In genomic region chr1:171478968-171479367, GRCm38 (mm10) we compare ENCODE assay signal across 9 mouse cellular contexts. TPM values are rescaled to one million over a fixed set of nuclear protein-coding genes. Genes with fewer than 3 reads are reported as not detected.
A peak's percentile ranks its signal among the peaks of the same experiment; 100 is the strongest.
DNase-seq lines count a peak whose midpoint lies in the region; ATAC-seq and TF ChIP-seq lines count a peak whose summit lies in the region.
"Had no signal": no experiment of that assay in that cellular context is flagged by ENCODE, and none has a peak within 500 bp of the region (broad histone marks: within the 10 kb centered on the region; RNA-seq: fewer than 3 reads in every experiment).

No protein-coding gene starts in this region.

- TF ChIP-seq CTCF in heart, adult 2 months (IDR thresholded peaks at IDR 0.05), result peak; percentile 96
- peak; percentile 90 for TF ChIP-seq CTCF in intestine, postnatal 0 days (IDR thresholded peaks at IDR 0.05; ENCODE audit: low read depth)

- WGBS in heart, adult 2 months, result 35% methylated on average over 2 of the region's 2 CpGs
- WGBS in heart, embryonic 11.5 days (ENCODE audit: insufficient replicate concordance), result 50% methylated on average over 2 of the region's 2 CpGs
- 31% methylated on average over 2 of the region's 2 CpGs for WGBS in forebrain, embryonic 15.5 days
- WGBS in intestine, postnatal 0 days, result 33% methylated on average over 2 of the region's 2 CpGs
- WGBS in midbrain, embryonic 13.5 days, result 62% methylated on average over 2 of the region's 2 CpGs

- no peaks in the 10 kb centered on the region for H3K27me3 ChIP-seq in heart, adult 2 months (ENCODE audit: control insufficient read depth, insufficient read depth, low read length)
- H3K27me3 ChIP-seq in heart, embryonic 11.5 days (ENCODE audit: control insufficient read depth, insufficient read depth, low read length), result no peaks in the 10 kb centered on the region
- no peaks in the 10 kb centered on the region for H3K27me3 ChIP-seq in forebrain, embryonic 15.5 days
- H3K27me3 ChIP-seq in intestine, postnatal 0 days (replicated peaks; ENCODE audit: control insufficient read depth, insufficient read depth, low read length), result no peaks in the 10 kb centered on the region
- H3K27me3 ChIP-seq in midbrain, embryonic 13.5 days, result no peaks in the 10 kb centered on the region
- H3K27me3 ChIP-seq: limb, embryonic 15.5 days had no signal

- H3K9me3 ChIP-seq in heart, embryonic 11.5 days (replicated peaks; ENCODE audit: control insufficient read depth, low read length), result peaks cover 3% of the 10 kb centered on the region; the same call in 1 of the 2 replicates
- 0 out of 2 replicates have a peak, but pooled peaks cover 5% of the 10 kb centered on the region for H3K9me3 ChIP-seq in forebrain, embryonic 15.5 days
- 0 out of 2 replicates have a peak, but pooled peaks cover 2% of the 10 kb centered on the region for H3K9me3 ChIP-seq in intestine, postnatal 0 days (ENCODE audit: control insufficient read depth)
- H3K9me3 ChIP-seq in midbrain, embryonic 13.5 days, result peaks cover 11% of the 10 kb centered on the region
- H3K9me3 ChIP-seq: limb, embryonic 15.5 days had no signal

- H3K4me3 ChIP-seq in heart, adult 2 months, result no peak overlapping the region
- H3K4me3 ChIP-seq in heart, embryonic 11.5 days (ENCODE audit: low read depth, low read length), result no peak overlapping the region
- H3K4me3 ChIP-seq in forebrain, embryonic 15.5 days, result no peak overlapping the region
- no peak overlapping the region for H3K4me3 ChIP-seq in intestine, postnatal 0 days (ENCODE audit: low read depth, low read length)
- no peak overlapping the region for H3K4me3 ChIP-seq in midbrain, embryonic 13.5 days (replicated peaks)

- H3K9ac ChIP-seq in heart, adult 2 months (ENCODE audit: low read depth, low read length), result no peak overlapping the region
- H3K9ac ChIP-seq in heart, embryonic 11.5 days (ENCODE audit: low read depth, low read length), result no peak overlapping the region
- no peak overlapping the region for H3K9ac ChIP-seq in forebrain, embryonic 15.5 days (replicated peaks)
- no peak overlapping the region for H3K9ac ChIP-seq in intestine, postnatal 0 days (ENCODE audit: low read depth, low read length)
- H3K9ac ChIP-seq in midbrain, embryonic 13.5 days (replicated peaks), result no peak overlapping the region

- no peaks in the 10 kb centered on the region for H3K4me1 ChIP-seq in heart, adult 2 months (ENCODE audit: control insufficient read depth, insufficient read depth, low read length)
- no peaks in the 10 kb centered on the region for H3K4me1 ChIP-seq in heart, embryonic 11.5 days (ENCODE audit: control insufficient read depth, insufficient read depth, low read length)
- H3K4me1 ChIP-seq in forebrain, embryonic 15.5 days, result no peaks in the 10 kb centered on the region
- no peaks in the 10 kb centered on the region for H3K4me1 ChIP-seq in intestine, postnatal 0 days (replicated peaks; ENCODE audit: control insufficient read depth, insufficient read depth, low read length)
- H3K4me1 ChIP-seq in midbrain, embryonic 13.5 days (replicated peaks), result no peaks in the 10 kb centered on the region
- H3K4me1 ChIP-seq: limb, embryonic 15.5 days had no signal

- 0 out of 2 replicates have a peak, but pooled peaks have one; percentile 58 for TF ChIP-seq EP300 in heart, adult 2 months (IDR thresholded peaks at IDR 0.05; ENCODE audit: insufficient read depth, low read depth, low read length)

- H3K27ac ChIP-seq in heart, adult 2 months, result no peak overlapping the region
- H3K27ac ChIP-seq in heart, embryonic 11.5 days (ENCODE audit: low read depth, low read length), result no peak overlapping the region
- H3K27ac ChIP-seq in forebrain, embryonic 15.5 days (replicated peaks), result no peak overlapping the region
- H3K27ac ChIP-seq in intestine, postnatal 0 days (ENCODE audit: low read depth, low read length), result no peak overlapping the region
- no peak overlapping the region for H3K27ac ChIP-seq in midbrain, embryonic 13.5 days

- DNase-seq in heart, adult 2 months, result peak; percentile 64 to 81
- DNase-seq in c-Kit-positive CD71-positive TER-119-negative erythroid progenitor cells, embryonic 14.5 days (ENCODE audit: low read depth), result peak; percentile 33
- DNase-seq in left cerebral cortex, postnatal 10 days (ENCODE audit: extremely low spot score in 1 of 2, low spot score in 2 of 2), result peak; percentile 66 to 67
- peak; percentile 40 to 58 for DNase-seq in spleen, postnatal 36 days (ENCODE audit: low spot score in 2 of 2)

- no peaks in the 10 kb centered on the region for H3K36me3 ChIP-seq in heart, adult 2 months (ENCODE audit: control insufficient read depth, insufficient read depth, low read length)
- H3K36me3 ChIP-seq in heart, embryonic 11.5 days (ENCODE audit: control insufficient read depth, insufficient read depth, low read length), result no peaks in the 10 kb centered on the region
- H3K36me3 ChIP-seq in forebrain, embryonic 15.5 days, result no peaks in the 10 kb centered on the region
- no peaks in the 10 kb centered on the region for H3K36me3 ChIP-seq in intestine, postnatal 0 days (ENCODE audit: control insufficient read depth, insufficient read depth)
- no peaks in the 10 kb centered on the region for H3K36me3 ChIP-seq in midbrain, embryonic 13.5 days
- H3K36me3 ChIP-seq: limb, embryonic 15.5 days had no signal

- ATAC-seq in heart, embryonic 11.5 days (replicated peaks; ENCODE audit: insufficient number of reproducible peaks, low FRiP score, low TSS enrichment), result no peak
- peak; percentile 61 for ATAC-seq in forebrain, embryonic 15.5 days (replicated peaks)
- ATAC-seq in intestine, postnatal 0 days, result 0 out of 2 replicates have a peak, but pooled peaks have one; percentile 17
- peak; percentile 58; the same call in 1 of the 2 replicates for ATAC-seq in midbrain, embryonic 13.5 days

- no peak for TF ChIP-seq POLR2A in heart, adult 2 months (IDR thresholded peaks at IDR 0.05; ENCODE audit: insufficient read depth, low read depth, low read length)

- no peak overlapping the region for H3K4me2 ChIP-seq in heart, embryonic 11.5 days
- H3K4me2 ChIP-seq in forebrain, embryonic 15.5 days (replicated peaks), result no peak overlapping the region
- H3K4me2 ChIP-seq in intestine, postnatal 0 days (replicated peaks; ENCODE audit: low read depth), result no peak overlapping the region
- no peak overlapping the region for H3K4me2 ChIP-seq in midbrain, embryonic 13.5 days (replicated peaks)

- intact Hi-C loops in heart, adult 2 months (cut with DNase I), result loop anchor here (1.0 to 10.0 kb wide), 3 partner anchors 66 to 364 kb away; partner anchors contain the start of gene Cfap126
- intact Hi-C loops in left cerebral cortex, postnatal 10 days (cut with DNase I), result loop anchor here (1.0 to 10.0 kb wide), 2 partner anchors 64 to 118 kb away; partner anchors contain the start of genes Tstd1 and Usf1

- H3K79me2 ChIP-seq in heart, adult 2 months (replicated peaks; ENCODE audit: control insufficient read depth, insufficient read depth, low read length), result no peaks in the 10 kb centered on the region

RNA-seq across cellular contexts. Expression of gene Alyref2, which starts 24.3 kb away (rescaled TPM):
- 1 to 10 TPM; 1.6 to 2.2 TPM for total RNA-seq in heart, adult 2 months (2021)
- 2.5 TPM in 2 replicates for polyA plus RNA-seq in heart, adult 2 months (2012; rRNA removed)
- polyA plus RNA-seq in heart, embryonic 11.5 days (2014; fragmentation: Nextera tagmentation; extraction: Ambion mirVana), result 12.3 and 12.7 TPM in 2 replicates
- 31.8 and 32.8 TPM in 2 replicates for polyA plus RNA-seq in forebrain, embryonic 15.5 days (2015; fragmentation: Nextera tagmentation; extraction: Ambion mirVana)
- 15.4 and 16.1 TPM in 2 replicates for polyA plus RNA-seq in intestine, postnatal 0 days (2015; fragmentation: Nextera tagmentation; extraction: Ambion mirVana)
- 1 to 10 TPM; 4.6 to 5.5 TPM for total RNA-seq in left cerebral cortex, postnatal 10 days (2021)
- 30.1 and 31.2 TPM in 2 replicates for polyA plus RNA-seq in midbrain, embryonic 13.5 days (2015; fragmentation: Nextera tagmentation; extraction: Ambion mirVana)

RNA-seq across cellular contexts. Expression of gene F11r, which starts 41.6 kb away (rescaled TPM):
- total RNA-seq in heart, adult 2 months (2021), result 10 to 100 TPM; 32.9 to 36.1 TPM
- polyA plus RNA-seq in heart, adult 2 months (2012; rRNA removed), result 47.5 and 58.3 TPM in 2 replicates
- polyA plus RNA-seq in heart, embryonic 11.5 days (2014; fragmentation: Nextera tagmentation; extraction: Ambion mirVana), result 64.1 and 65.7 TPM in 2 replicates
- 9.6 and 10.1 TPM in 2 replicates for polyA plus RNA-seq in forebrain, embryonic 15.5 days (2015; fragmentation: Nextera tagmentation; extraction: Ambion mirVana)
- 72.5 and 83.1 TPM in 2 replicates for polyA plus RNA-seq in intestine, postnatal 0 days (2015; fragmentation: Nextera tagmentation; extraction: Ambion mirVana)
- total RNA-seq in left cerebral cortex, postnatal 10 days (2021), result 1 to 10 TPM; 6.3 to 9.0 TPM
- 8.3 and 9.7 TPM in 2 replicates for polyA plus RNA-seq in midbrain, embryonic 13.5 days (2015; fragmentation: Nextera tagmentation; extraction: Ambion mirVana)

RNA-seq across cellular contexts. Expression of gene Itln1, which starts 56.1 kb away (rescaled TPM):
- total RNA-seq in heart, adult 2 months (2021), result not detected
- polyA plus RNA-seq in heart, adult 2 months (2012; rRNA removed), result 0.16 TPM in 1 of 2 replicates, not detected in the other
- not detected in 2 replicates for polyA plus RNA-seq in heart, embryonic 11.5 days (2014; fragmentation: Nextera tagmentation; extraction: Ambion mirVana)
- polyA plus RNA-seq in forebrain, embryonic 15.5 days (2015; fragmentation: Nextera tagmentation; extraction: Ambion mirVana), result not detected in 2 replicates
- polyA plus RNA-seq in intestine, postnatal 0 days (2015; fragmentation: Nextera tagmentation; extraction: Ambion mirVana), result 2.5 and 3.0 TPM in 2 replicates
- total RNA-seq in left cerebral cortex, postnatal 10 days (2021), result not detected
- polyA plus RNA-seq in midbrain, embryonic 13.5 days (2015; fragmentation: Nextera tagmentation; extraction: Ambion mirVana), result not detected in 2 replicates
- polyA plus RNA-seq: limb, embryonic 15.5 days had no signal
